Mouse (Mus musculus) cortical plate, adult 2 months (tissue): ENCODE data around the gene Myt1l.

Experiments
- CTCF ChIP-seq: fragments of 200-500 bp; IDR thresholded peaks from 2 replicates; pipeline ENCODE4 v1.5.1; 2011; ENCODE audit warnings: mild to moderate bottlenecking, control low read depth, low read length; ENCODE audit not compliant: insufficient read depth; ENCODE audit errors: extremely low read depth
- POLR2A ChIP-seq: fragments of 200-500 bp; IDR thresholded peaks from 2 replicates; pipeline ENCODE4 v1.6.1; 2011; ENCODE audit warnings: mild to moderate bottlenecking, low read length, control low read depth; ENCODE audit not compliant: insufficient read depth; ENCODE audit errors: extremely low read depth

GRCm38 (mm10) chr12:29921481-29921880 is 393.3 kb downstream of the Myt1l start:
- no peak for TF ChIP-seq POLR2A
- TF ChIP-seq CTCF: no peak
